Mouse (Mus musculus) bone marrow, adult 2 months (tissue): ENCODE measurements around the gene Gm19684. TPM values are rescaled to one million over a fixed set of nuclear protein-coding genes. Genes with fewer than 3 reads are reported as not detected.
"Not testable (repeated sequence)": the region's sequence is repeated elsewhere in the genome, so short reads cannot be mapped to it uniquely, and the experiment has no call there.

Experiments
- H3K27ac ChIP-seq: fragments of 200-500 bp; 2 replicates; pipeline ENCODE4 v1.5.1; 2012; ENCODE audit warnings: low read depth, mild to moderate bottlenecking, control low read depth, inconsistent platforms, low read length; ENCODE audit not compliant: control insufficient read depth, poor library complexity, insufficient read depth
- H3K4me1 ChIP-seq: fragments of 200-500 bp; 2 replicates; pipeline ENCODE4 v1.6.1; 2011; ENCODE audit warnings: low read length; ENCODE audit not compliant: control insufficient read depth, insufficient read depth
- H3K4me3 ChIP-seq: fragments of 200-500 bp; replicated peaks from 2 replicates; pipeline ENCODE3; 2011; ENCODE audit warnings: mild to moderate bottlenecking, low read depth, low read length, control low read depth; ENCODE audit not compliant: control insufficient read depth
- CTCF ChIP-seq: fragments of 200-500 bp; IDR thresholded peaks from 2 replicates; pipeline ENCODE4 v1.5.1; 2011; ENCODE audit warnings: low read length, control low read depth; ENCODE audit not compliant: control insufficient read depth, insufficient read depth
- POLR2A ChIP-seq: fragments of 200-500 bp; IDR thresholded peaks from 2 replicates; pipeline ENCODE4 v1.6.1; 2011; ENCODE audit warnings: low read depth, mild to moderate bottlenecking, control low read depth, low read length, borderline replicate concordance; ENCODE audit not compliant: control insufficient read depth
- WGBS: fragments of 180-500 bp; shearing (Covaris S2); methylation state at CpG from one replicate; pipeline ENCODE4 v1.1.7; 2018; 5-methylcytosine and 5-hydroxymethylcytosine counted together
- polyA plus RNA-seq: library from polyadenylated mRNA; stranded (reverse); fragments of >200 nt; gene quantifications from 2 replicates; pipeline ENCODE4 v1.2.4, GENCODE M21; 2011; ENCODE audit warnings: low replicate concordance; ENCODE audit not compliant: missing spikeins, insufficient read depth, insufficient read length

The Gm19684 gene
- 1.2 TPM in 1 of 2 replicates, not detected in the other for polyA plus RNA-seq

DNA sequence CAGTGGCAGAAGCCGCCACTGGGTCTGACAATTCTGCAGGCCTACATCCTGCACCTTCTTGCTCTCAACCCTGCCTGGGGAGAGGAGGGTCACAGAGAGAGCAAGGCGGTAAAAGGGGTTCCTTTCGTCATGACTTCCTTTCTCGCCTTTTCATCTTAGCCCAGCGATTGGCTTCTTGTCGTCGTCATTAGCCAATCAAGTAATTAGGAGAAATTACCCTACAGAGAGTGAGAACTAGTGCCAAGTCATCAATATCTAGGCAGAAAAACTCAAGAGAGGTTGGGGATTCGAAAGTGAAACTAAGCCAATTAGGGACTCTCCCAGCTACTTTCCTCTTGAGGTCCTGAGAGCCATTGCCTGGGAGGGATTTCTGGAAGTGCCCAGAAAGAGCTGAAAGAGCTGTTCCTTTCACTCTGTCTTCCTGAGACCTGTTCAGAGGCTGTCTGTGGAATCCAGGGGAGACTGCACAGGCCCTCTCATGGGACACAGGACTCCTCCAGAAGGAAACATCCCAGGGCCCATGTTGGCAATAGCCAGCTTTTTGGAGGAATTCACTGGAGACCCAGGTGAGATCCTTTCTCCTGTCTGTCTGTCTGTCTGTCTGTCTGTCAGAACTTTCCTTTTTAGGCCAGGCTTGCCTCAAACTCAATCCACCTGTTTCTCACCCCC, at the start of gene Gm19684:
Gm19684 (plus strand) TSS at position 327 of the 669 bp plus-strand sequence.
- Histone ChIP-seq H3K4me3 (peak within 1 kb of the TSS; percentile 79), H3K27ac (peak within 1 kb of the TSS; percentile 82)
- WGBS = under 1% methylated on average over 8 of the region's 8 CpGs

GRCm38 (mm10) chr17:36081901-36082300, 39.6 kb upstream of the Gm19684 start:
- not testable (repeated sequence) for H3K4me3 ChIP-seq, H3K27ac ChIP-seq, H3K4me1 ChIP-seq

More for the DNA sequence above, at the start of gene Gm19684:
- not testable (repeated sequence) for H3K4me1 ChIP-seq

- H3K4me1 ChIP-seq, H3K27ac ChIP-seq, H3K4me3 ChIP-seq: not testable (repeated sequence)
- 35% methylated on average over 6 of the region's 6 CpGs for WGBS
Measured at GRCm38 (mm10) chr17:36082519-36083232, 38.8 kb upstream of the Gm19684 start.

DNA sequence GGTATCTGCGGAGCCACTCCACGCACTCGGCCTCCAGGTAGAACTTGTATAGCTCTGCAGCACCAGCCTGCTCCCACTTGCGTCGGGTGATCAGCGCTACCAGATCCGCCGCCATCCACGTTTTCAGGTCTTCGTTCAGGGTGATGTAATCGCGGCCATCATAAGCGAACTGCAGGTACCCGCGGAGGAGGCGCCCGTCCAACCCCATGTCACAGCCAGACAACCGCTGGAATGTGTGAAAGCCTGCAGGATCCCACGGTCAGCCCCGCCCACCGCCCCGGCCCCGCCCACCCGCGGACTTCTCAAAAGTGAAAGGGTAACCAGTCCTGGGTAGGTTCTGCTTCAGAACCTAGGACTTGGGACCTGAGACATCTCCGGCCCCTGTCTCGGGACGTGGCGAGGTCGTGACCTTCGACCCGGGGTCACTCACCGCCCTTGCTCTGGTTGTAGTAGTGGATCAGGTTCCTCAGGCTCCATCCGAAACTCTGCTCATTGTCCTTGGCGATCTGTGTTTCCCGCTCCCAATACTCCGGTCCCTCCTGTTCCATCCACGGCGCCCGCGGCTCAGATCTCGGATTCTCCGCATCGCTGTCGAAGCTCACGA, 38.1 kb upstream of the Gm19684 start:
- WGBS = 1% methylated on average over 46 of the region's 46 CpGs

GRCm38 (mm10) chr17:36083870-36084451, 37.5 kb upstream of the Gm19684 start:
- H3K4me1 ChIP-seq = no peaks in the 10 kb centered on the region
- H3K27ac ChIP-seq = no peak overlapping the region; the same call in 1 of the 2 replicates
- H3K4me3 ChIP-seq = peak overlapping the region; percentile 89
- TF ChIP-seq POLR2A (no peak), CTCF (no peak)
- under 1% methylated on average over 42 of the region's 42 CpGs for WGBS

More for the DNA sequence above, 38.1 kb upstream of the Gm19684 start:
- H3K27ac ChIP-seq = no peak overlapping the region
- TF ChIP-seq POLR2A (no peak), CTCF (no peak)
- no peaks in the 10 kb centered on the region for H3K4me1 ChIP-seq
- H3K4me3 ChIP-seq = peak overlapping the region; percentile 89

- H3K4me1 ChIP-seq, H3K4me3 ChIP-seq, H3K27ac ChIP-seq: not testable (repeated sequence)
- 62% methylated on average over 1 of the region's 1 CpGs for WGBS
Measured at GRCm38 (mm10) chr17:36085976-36086375, 35.5 kb upstream of the Gm19684 start.

DNA sequence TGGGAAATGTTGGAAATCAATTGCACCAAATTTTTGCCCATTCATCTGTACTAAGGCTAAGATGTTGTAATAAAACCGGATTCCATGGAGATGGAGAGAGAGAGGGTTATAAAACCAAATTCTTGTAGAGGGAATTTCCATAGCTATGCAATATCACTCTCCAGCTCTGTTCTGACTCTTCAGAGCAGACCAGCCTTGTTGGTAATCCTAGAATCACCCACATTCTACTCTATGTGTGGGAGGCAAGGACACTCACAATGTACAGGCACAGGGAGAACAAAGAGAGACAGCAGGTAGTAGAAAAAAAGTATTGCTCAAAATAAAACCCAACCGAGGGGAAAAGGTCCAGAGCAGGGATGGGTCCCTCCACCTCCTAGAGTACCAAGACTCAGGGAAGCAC, 29.5 kb upstream of the Gm19684 start:
- H3K4me1 ChIP-seq, H3K27ac ChIP-seq, H3K4me3 ChIP-seq: not testable (repeated sequence)
- WGBS = no CpG with 5 or more reads among the region's 2 CpGs

DNA sequence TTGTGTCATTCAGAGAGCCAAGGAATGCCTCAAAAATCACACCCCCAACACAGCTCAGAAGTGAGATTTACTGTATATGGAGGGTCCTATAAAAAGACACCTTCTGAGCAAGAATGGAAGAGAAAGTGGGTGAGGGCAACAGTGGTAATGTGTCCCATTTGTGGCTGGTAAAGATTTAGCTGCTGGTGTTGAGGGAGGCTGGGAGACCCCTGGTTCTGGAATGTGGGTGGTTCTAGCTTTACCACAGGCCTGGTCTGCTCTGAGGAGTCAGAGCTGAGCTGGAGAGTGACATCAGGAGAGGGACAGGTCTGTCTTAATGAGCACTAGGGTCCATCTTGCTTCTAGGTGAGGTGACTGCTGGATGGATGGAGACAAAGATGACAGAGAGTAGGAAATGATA, 29.0 kb upstream of the Gm19684 start:
- H3K4me3 ChIP-seq, H3K27ac ChIP-seq, H3K4me1 ChIP-seq: not testable (repeated sequence)

DNA sequence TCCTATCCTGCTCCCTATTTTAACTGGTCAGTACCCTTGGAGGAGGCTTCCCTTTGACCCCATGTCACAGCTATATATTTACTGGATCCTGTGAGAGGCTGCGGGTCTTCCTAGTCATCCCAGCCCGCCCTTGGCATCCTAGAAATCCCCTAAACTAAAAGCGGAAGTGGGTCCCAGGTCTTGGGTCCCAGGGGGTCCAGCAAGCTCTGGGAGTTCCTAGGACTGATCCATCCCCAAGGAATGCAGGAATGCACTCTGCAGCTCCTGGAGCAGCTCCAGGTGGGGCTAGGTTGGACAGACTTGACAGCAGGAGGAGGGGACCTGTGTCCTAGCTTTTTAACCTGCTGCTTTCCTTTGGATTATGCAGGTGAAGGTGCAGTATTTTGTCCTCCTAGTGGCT, 27.5 kb upstream of the Gm19684 start:
- WGBS = 47% methylated on average over 3 of the region's 3 CpGs
- H3K4me1 ChIP-seq = no peaks in the 10 kb centered on the region
- H3K4me3 ChIP-seq = no peak overlapping the region
- TF ChIP-seq CTCF (no peak), POLR2A (no peak)
- no peak overlapping the region for H3K27ac ChIP-seq

- not testable (repeated sequence) for H3K27ac ChIP-seq, H3K4me1 ChIP-seq, H3K4me3 ChIP-seq
- 74% methylated on average over 2 of the region's 2 CpGs for WGBS
Measured at GRCm38 (mm10) chr17:36099603-36100002, 21.9 kb upstream of the Gm19684 start.

- not testable (repeated sequence) for H3K27ac ChIP-seq, H3K4me1 ChIP-seq, H3K4me3 ChIP-seq
- 85% methylated on average over 12 of the region's 12 CpGs for WGBS
Measured at GRCm38 (mm10) chr17:36102091-36102490, 19.4 kb upstream of the Gm19684 start.

GRCm38 (mm10) chr17:36110129-36110528, 11.3 kb upstream of the Gm19684 start:
- H3K4me3 ChIP-seq, H3K27ac ChIP-seq, H3K4me1 ChIP-seq: not testable (repeated sequence)
- 56% methylated on average over 3 of the region's 3 CpGs for WGBS
